Mouse (Mus musculus): ENCODE results near the gene Dnah9. TPM values are rescaled to one million over a fixed set of nuclear protein-coding genes. Genes with fewer than 3 reads are reported as not detected.

The Dnah9 gene
- polyA plus RNA-seq, 1 experiment from 2014 or later, result 0.29 TPM

GRCm38 (mm10) chr11:65787421-65788151, 380.8 kb downstream of the Dnah9 start:
- under 1% methylated on average over 69 of the region's 71 CpGs for WGBS
- H3K9ac ChIP-seq, result peak overlapping the region; percentile 99
- no peaks in the 10 kb centered on the region for H3K27me3 ChIP-seq

GRCm38 (mm10) chr11:65786160-65786559, 382.2 kb downstream of the Dnah9 start:
- ATAC-seq (ENCODE audit: insufficient number of reproducible peaks, insufficient read depth, low FRiP score, low TSS enrichment), result no peak
- H3K4me3 ChIP-seq, result peak overlapping the region; percentile 89; the same call in 1 of the 2 replicates
- no peak overlapping the region for H3K27ac ChIP-seq
- H3K9ac ChIP-seq, result no peak overlapping the region
- no peaks in the 10 kb centered on the region for H3K9me3 ChIP-seq
- peak overlapping the region; percentile 66 for H3K4me2 ChIP-seq (replicated peaks)
- no peaks in the 10 kb centered on the region for H3K27me3 ChIP-seq
- WGBS, result 86% methylated on average over 2 of the region's 2 CpGs
- peaks cover 10% of the 10 kb centered on the region for H3K4me1 ChIP-seq
- H3K36me3 ChIP-seq, result peaks cover under 1% of the 10 kb centered on the region; the same call in 1 of the 2 replicates

More at GRCm38 (mm10) chr11:65787421-65788151, 380.8 kb downstream of the Dnah9 start:
- H3K27ac ChIP-seq, result peak overlapping the region; percentile 90
- H3K4me2 ChIP-seq (replicated peaks), result peak overlapping the region; percentile 66
- peak overlapping the region; percentile 89 for H3K4me3 ChIP-seq
- H3K9me3 ChIP-seq, result no peaks in the 10 kb centered on the region
- no peaks in the 10 kb centered on the region for H3K36me3 ChIP-seq
- ATAC-seq (ENCODE audit: insufficient number of reproducible peaks, insufficient read depth, low FRiP score, low TSS enrichment), result peak; percentile 74
- peaks cover 10% of the 10 kb centered on the region for H3K4me1 ChIP-seq

- H3K4me1 ChIP-seq, result peaks cover 34% of the 10 kb centered on the region
Measured at GRCm38 (mm10) chr11:65781596-65781995, 386.8 kb downstream of the Dnah9 start.

More at GRCm38 (mm10) chr11:65781596-65781995, 386.8 kb downstream of the Dnah9 start:
- peaks cover 16% of the 10 kb centered on the region; the same call in 1 of the 2 replicates for H3K36me3 ChIP-seq
- no peak overlapping the region for H3K9ac ChIP-seq
- no peaks in the 10 kb centered on the region for H3K9me3 ChIP-seq
- H3K27ac ChIP-seq, result no peak overlapping the region
- no peak overlapping the region for H3K4me2 ChIP-seq (replicated peaks)
- WGBS, result 89% methylated on average over 3 of the region's 3 CpGs
- no peak overlapping the region for H3K4me3 ChIP-seq
- H3K27me3 ChIP-seq, result no peaks in the 10 kb centered on the region
- no peak for ATAC-seq (ENCODE audit: insufficient number of reproducible peaks, insufficient read depth, low FRiP score, low TSS enrichment)

All from embryonic facial prominence, embryonic 12.5 days (tissue).